Mouse (Mus musculus) left cerebral cortex, adult 2 months (tissue): Measurements from ENCODE around the gene Ganc. TPM values are rescaled to one million over a fixed set of nuclear protein-coding genes. Genes with fewer than 3 reads are reported as not detected.

Source experiments
- DNase-seq, 2 experiments: peaks; one replicate each; pipeline ENCODE4 v3.0.0; 2021 to 2022; ENCODE audit warnings: low spot score in 2 of 2, mixed read lengths in 1 of 2; ENCODE audit errors: extremely low spot score in 1 of 2
- H3K27ac ChIP-seq: fragments of 200-600 bp; 2 replicates; pipeline ENCODE4 v1.8.1; 2022
- H3K4me3 ChIP-seq: fragments of 200-600 bp; 2 replicates; pipeline ENCODE4 v1.8.1; 2022
- CTCF ChIP-seq: fragments of 200-600 bp; IDR thresholded peaks from 2 replicates; pipeline ENCODE4 v1.8.1; 2022; ENCODE audit warnings: antibody characterized with exemption, mild to moderate bottlenecking, moderate library complexity
- intact Hi-C: fragments of 180-260 bp; cut with DNase I; formaldehyde crosslinking; loops from one replicate; pipeline ENCODE4 v1.15.1; 2025
- long read RNA-seq, 2 experiments: library from polyadenylated mRNA; stranded (forward); transcript quantifications; one replicate each; pipeline ENCODE4 v2.0.0; 2021; ENCODE audit warnings: borderline mapping rate in 2 of 2
- total RNA-seq, 2 experiments: library from RNA; stranded (reverse); gene quantifications; 2 replicates each; pipeline ENCODE4 v1.2.3; 2021

Gene Ganc
- 10 to 100 TPM; 11.6 to 13.9 TPM for total RNA-seq
- long read RNA-seq, experiment 1, full-length matches to known transcripts: 5 of 9 reads
- long read RNA-seq, experiment 1, partial matches to known transcripts: 2 of 9 reads
- long read RNA-seq, experiment 1, other reads (novel, unspliced or antisense): 2 of 9 reads
- long read RNA-seq, experiment 2, full-length matches to known transcripts: 3 of 8 reads
- long read RNA-seq, experiment 2, partial matches to known transcripts: 1 of 8 reads
- long read RNA-seq, experiment 2, other reads (novel, unspliced or antisense): 4 of 8 reads

GRCm38 (mm10) chr2:120403653-120403985, at the start of gene Ganc:
Gene Ganc, plus strand, starts transcription at chr2:120403896.
- H3K4me3 ChIP-seq: peak within 1 kb of the TSS; percentile 78
- no peak; the same call in 1 of the 2 replicates for TF ChIP-seq CTCF
- intact Hi-C loops: no loop called here
- H3K27ac ChIP-seq: peak within 1 kb of the TSS; percentile 94
- no peak for DNase-seq

GRCm38 (mm10) chr2:120360425-120360824, 43.3 kb upstream of the Ganc start:
- intact Hi-C loops: no loop called here

GRCm38 (mm10) chr2:120366501-120366900, 37.2 kb upstream of the Ganc start:
- DNase-seq: no peak
- H3K27ac ChIP-seq: no peak overlapping the region
- no peak for TF ChIP-seq CTCF
- intact Hi-C loops: no loop called here
- no peak overlapping the region for H3K4me3 ChIP-seq

More at GRCm38 (mm10) chr2:120360425-120360824, 43.3 kb upstream of the Ganc start:
- TF ChIP-seq CTCF: no peak
- Histone ChIP-seq H3K27ac (no peak overlapping the region), H3K4me3 (no peak overlapping the region)
- DNase-seq: no peak

- Histone ChIP-seq H3K4me3 (no peak overlapping the region), H3K27ac (no peak overlapping the region)
- DNase-seq: no peak
- TF ChIP-seq CTCF: no peak
- intact Hi-C loops: no loop called here
Measured at GRCm38 (mm10) chr2:120367416-120368207, 36.1 kb upstream of the Ganc start.

GRCm38 (mm10) chr2:120373858-120374257, 29.8 kb upstream of the Ganc start:
- no peak for DNase-seq
- TF ChIP-seq CTCF: no peak
- intact Hi-C loops: no loop called here

GRCm38 (mm10) chr2:120386264-120386663, 17.4 kb upstream of the Ganc start:
- TF ChIP-seq CTCF: no peak
- intact Hi-C loops: no loop called here
- DNase-seq: no peak
- H3K4me3 ChIP-seq: no peak overlapping the region
- H3K27ac ChIP-seq: no peak overlapping the region

More at GRCm38 (mm10) chr2:120373858-120374257, 29.8 kb upstream of the Ganc start:
- no peak overlapping the region for H3K27ac ChIP-seq
- H3K4me3 ChIP-seq: no peak overlapping the region

GRCm38 (mm10) chr2:120387291-120387690, 16.4 kb upstream of the Ganc start:
- H3K27ac ChIP-seq: no peak overlapping the region
- TF ChIP-seq CTCF: no peak
- DNase-seq: no peak
- H3K4me3 ChIP-seq: no peak overlapping the region
- intact Hi-C loops: no loop called here

GRCm38 (mm10) chr2:120389376-120389775, 14.3 kb upstream of the Ganc start:
- no peak for TF ChIP-seq CTCF
- 0 out of 2 replicates have a peak overlapping the region, but pooled peaks have one; percentile 38 for H3K27ac ChIP-seq
- H3K4me3 ChIP-seq: no peak overlapping the region
- no peak for DNase-seq
- intact Hi-C loops: no loop called here

- Histone ChIP-seq H3K27ac (no peak overlapping the region), H3K4me3 (no peak overlapping the region)
- intact Hi-C loops: no loop called here
- TF ChIP-seq CTCF: no peak
- DNase-seq: no peak
Measured at GRCm38 (mm10) chr2:120390934-120391333, 12.8 kb upstream of the Ganc start.

GRCm38 (mm10) chr2:120392406-120392805, 11.3 kb upstream of the Ganc start:
- no peak for DNase-seq
- intact Hi-C loops: no loop called here
- H3K4me3 ChIP-seq: no peak overlapping the region
- no peak; the same call in 1 of the 2 replicates for TF ChIP-seq CTCF
- H3K27ac ChIP-seq: no peak overlapping the region

GRCm38 (mm10) chr2:120397951-120398350, 5.7 kb upstream of the Ganc start:
- H3K27ac ChIP-seq: no peak overlapping the region
- no peak for TF ChIP-seq CTCF
- no peak for DNase-seq
- intact Hi-C loops: no loop called here
- H3K4me3 ChIP-seq: no peak overlapping the region

- peak overlapping the region; percentile 78 for H3K4me3 ChIP-seq
- DNase-seq: no peak
- no peak overlapping the region for H3K27ac ChIP-seq
- intact Hi-C loops: no loop called here
- TF ChIP-seq CTCF: no peak
Measured at GRCm38 (mm10) chr2:120402813-120403212, 883 bp upstream of the Ganc start.
